28 mouse cellular contexts compared by ENCODE assay signal in genomic region chr2:138838846-138839245, GRCm38 (mm10).
"Had no signal": no experiment of that assay in that cellular context is flagged by ENCODE, and none has a peak within 500 bp of the region (broad histone marks: within the 10 kb centered on the region; RNA-seq: fewer than 3 reads in every experiment).

No protein-coding gene starts in this region.

- H3K9me3 ChIP-seq: heart, embryonic 10.5 days; heart, embryonic 12.5 days; hindbrain, embryonic 10.5 days; hindbrain, embryonic 13.5 days; hindbrain, embryonic 15.5 days; intestine, embryonic 15.5 days; kidney, embryonic 15.5 days; limb, embryonic 10.5 days; limb, embryonic 12.5 days; liver, embryonic 13.5 days; liver, embryonic 15.5 days had no signal

- ATAC-seq: inflammation-experienced regulatory T-cells, adult 6 months; intestine, embryonic 15.5 days; intestine, postnatal 0 days had no signal

- H3K9ac ChIP-seq: heart, embryonic 12.5 days; hindbrain, embryonic 13.5 days; hindbrain, embryonic 15.5 days; intestine, embryonic 15.5 days; kidney, embryonic 15.5 days; limb, embryonic 12.5 days; liver, embryonic 13.5 days; liver, embryonic 15.5 days had no signal

- H3K27me3 ChIP-seq: heart, embryonic 12.5 days; hindbrain, embryonic 13.5 days; hindbrain, embryonic 15.5 days; intestine, embryonic 15.5 days; kidney, embryonic 15.5 days; limb, embryonic 12.5 days; liver, embryonic 13.5 days; liver, embryonic 15.5 days had no signal

- H3K27ac ChIP-seq: gastrocnemius, adult 2 months; heart, embryonic 10.5 days; hindbrain, embryonic 10.5 days; hindbrain, embryonic 13.5 days; hindbrain, embryonic 15.5 days; intestine, embryonic 15.5 days; kidney, embryonic 15.5 days; layer of hippocampus, adult 2 months; left cerebral cortex, adult 2 months; limb, embryonic 10.5 days; limb, embryonic 12.5 days; liver, embryonic 13.5 days; liver, embryonic 15.5 days had no signal

- H3K4me2 ChIP-seq: heart, embryonic 12.5 days; hindbrain, embryonic 13.5 days; hindbrain, embryonic 15.5 days; intestine, embryonic 15.5 days; kidney, embryonic 15.5 days; limb, embryonic 12.5 days; liver, embryonic 11.5 days; liver, embryonic 13.5 days; liver, embryonic 15.5 days had no signal

- H3K4me3 ChIP-seq: gastrocnemius, adult 2 months; heart, embryonic 10.5 days; heart, embryonic 12.5 days; hindbrain, embryonic 10.5 days; hindbrain, embryonic 13.5 days; hindbrain, embryonic 15.5 days; intestine, embryonic 15.5 days; kidney, embryonic 15.5 days; layer of hippocampus, adult 2 months; left cerebral cortex, adult 2 months; limb, embryonic 10.5 days; limb, embryonic 12.5 days; liver, embryonic 13.5 days; liver, embryonic 15.5 days had no signal

- DNase-seq: gastrocnemius, adult 2 months; gastrocnemius, postnatal 10 days; gastrocnemius, postnatal 25 days; heart, adult 18-20 months; heart, postnatal 10 days; heart, postnatal 4 days; kidney, adult 18-20 months; kidney, adult 9 months; kidney, postnatal 10 days; kidney, postnatal 25 days; kidney, postnatal 4 days; liver; liver, embryonic 13.5 days had no signal

- H3K4me1 ChIP-seq: heart, embryonic 10.5 days; heart, embryonic 12.5 days; hindbrain, embryonic 10.5 days; hindbrain, embryonic 13.5 days; hindbrain, embryonic 15.5 days; intestine, embryonic 15.5 days; kidney, embryonic 15.5 days; limb, embryonic 10.5 days; limb, embryonic 12.5 days; liver, embryonic 13.5 days; liver, embryonic 15.5 days had no signal

- H3K36me3 ChIP-seq: heart, embryonic 10.5 days; heart, embryonic 12.5 days; hindbrain, embryonic 10.5 days; hindbrain, embryonic 13.5 days; hindbrain, embryonic 15.5 days; intestine, embryonic 15.5 days; kidney, embryonic 15.5 days; limb, embryonic 10.5 days; limb, embryonic 12.5 days; liver, embryonic 13.5 days; liver, embryonic 15.5 days had no signal
